Mouse (Mus musculus): ENCODE results near the gene Pcmtd2.
A peak's percentile ranks its signal among the peaks of the same experiment; 100 is the strongest.
"Not testable (repeated sequence)": the region's sequence is repeated elsewhere in the genome, so short reads cannot be mapped to it uniquely, and the experiment has no call there.

Pcmtd2 gene

GRCm38 (mm10) chr2:181837372-181838292 lies at the start of gene Pcmtd2:
Gene Pcmtd2, plus strand, starts transcription at chr2:181837854.
- DNase-seq (ENCODE audit: low read depth, low spot score): peak; percentile 96

GRCm38 (mm10) chr2:181789396-181789795 lies 48.3 kb upstream of the Pcmtd2 start:
- no peak for DNase-seq (ENCODE audit: low read depth, low spot score)

- DNase-seq (ENCODE audit: low read depth, low spot score): not testable (repeated sequence)
Observed at GRCm38 (mm10) chr2:181793186-181793585, 44.5 kb upstream of the Pcmtd2 start.

GRCm38 (mm10) chr2:181795641-181796130 lies 42.0 kb upstream of the Pcmtd2 start:
- no peak for DNase-seq (ENCODE audit: low read depth, low spot score)

- no peak for DNase-seq (ENCODE audit: low read depth, low spot score)
Observed at GRCm38 (mm10) chr2:181797672-181798071, 40.0 kb upstream of the Pcmtd2 start.

GRCm38 (mm10) chr2:181829032-181829650 lies 8.5 kb upstream of the Pcmtd2 start:
- no peak for DNase-seq (ENCODE audit: low read depth, low spot score)

GRCm38 (mm10) chr2:181832745-181833144 lies 4.9 kb upstream of the Pcmtd2 start:
- no peak for DNase-seq (ENCODE audit: low read depth, low spot score)

- peak; percentile 15 for DNase-seq (ENCODE audit: low read depth, low spot score)
Observed at GRCm38 (mm10) chr2:181838293-181838680, 633 bp downstream of the Pcmtd2 start.

GRCm38 (mm10) chr2:181845709-181846394 lies 8.2 kb downstream of the Pcmtd2 start:
- no peak for DNase-seq (ENCODE audit: low read depth, low spot score)

- DNase-seq (ENCODE audit: low read depth, low spot score): peak; percentile 97
Observed at GRCm38 (mm10) chr2:181863791-181864535, 26.3 kb downstream of the Pcmtd2 start, which contains the start of gene Polr3k. Gene Polr3k, plus strand, starts transcription at chr2:181864337.

GRCm38 (mm10) chr2:181864536-181864860 lies 26.8 kb downstream of the Pcmtd2 start:
- DNase-seq (ENCODE audit: low read depth, low spot score): no peak

- DNase-seq (ENCODE audit: low read depth, low spot score): peak; percentile 82
Observed at GRCm38 (mm10) chr2:181866931-181867330, 29.3 kb downstream of the Pcmtd2 start.

- no peak for DNase-seq (ENCODE audit: low read depth, low spot score)
Observed at GRCm38 (mm10) chr2:181871039-181871438, 33.4 kb downstream of the Pcmtd2 start.

- no peak for DNase-seq (ENCODE audit: low read depth, low spot score)
Observed at GRCm38 (mm10) chr2:181878903-181879302, 41.2 kb downstream of the Pcmtd2 start.

- DNase-seq (ENCODE audit: low read depth, low spot score): no peak
Observed at GRCm38 (mm10) chr2:181883022-181883749, 45.5 kb downstream of the Pcmtd2 start.
